In genomic region chr8:70459636-70460035, GRCm38 (mm10) we compare ENCODE assay signal across 28 mouse cellular contexts. TPM values are rescaled to one million over a fixed set of nuclear protein-coding genes. Genes with fewer than 3 reads are reported as not detected.
DNase-seq lines count a peak whose midpoint lies in the region; ATAC-seq and TF ChIP-seq lines count a peak whose summit lies in the region.
"Had no signal": no experiment of that assay in that cellular context is flagged by ENCODE, and none has a peak within 500 bp of the region (broad histone marks: within the 10 kb centered on the region; RNA-seq: fewer than 3 reads in every experiment).

No protein-coding gene starts in this region.

- H3K4me3 ChIP-seq in heart, adult 2 months: no peak overlapping the region
- H3K4me3 ChIP-seq in heart, embryonic 12.5 days: no peak overlapping the region
- no peak overlapping the region for H3K4me3 ChIP-seq in liver, embryonic 14.5 days (ENCODE audit: insufficient read depth in 1 of 2, low read depth in 2 of 2, low read length in 2 of 2)
- no peak overlapping the region for H3K4me3 ChIP-seq in liver, postnatal 0 days (ENCODE audit: low read depth, low read length)
- H3K4me3 ChIP-seq in embryonic fibroblast, embryonic 13.5 days (ENCODE audit: insufficient read depth, low read length): no peak overlapping the region
- H3K4me3 ChIP-seq: heart, embryonic 15.5 days; limb, embryonic 10.5 days; limb, embryonic 15.5 days; liver, embryonic 13.5 days; midbrain, embryonic 13.5 days; neural tube, embryonic 13.5 days had no signal

- no peak overlapping the region for H3K4me2 ChIP-seq in heart, embryonic 12.5 days
- H3K4me2 ChIP-seq in liver, embryonic 14.5 days (ENCODE audit: low read depth): no peak overlapping the region
- no peak overlapping the region for H3K4me2 ChIP-seq in liver, postnatal 0 days (ENCODE audit: low read depth, low read length)
- H3K4me2 ChIP-seq: heart, embryonic 15.5 days; limb, embryonic 15.5 days; liver, embryonic 13.5 days; midbrain, embryonic 13.5 days; neural tube, embryonic 13.5 days had no signal

- 0 out of 2 replicates have a peak, but pooled peaks have one; percentile 21 for TF ChIP-seq CTCF in heart, adult 2 months (IDR thresholded peaks at IDR 0.05)
- peak; percentile 45 for TF ChIP-seq CTCF in liver, embryonic 14.5 days (IDR thresholded peaks at IDR 0.05; ENCODE audit: low read depth)
- TF ChIP-seq CTCF in liver, postnatal 0 days (IDR thresholded peaks at IDR 0.05; ENCODE audit: low read depth): no peak
- no peak for TF ChIP-seq CTCF in embryonic fibroblast, embryonic 13.5 days (IDR thresholded peaks at IDR 0.05; ENCODE audit: borderline replicate concordance, insufficient read depth, low read length)

- no peak for TF ChIP-seq POLR2A in heart, adult 2 months (IDR thresholded peaks at IDR 0.05; ENCODE audit: insufficient read depth, low read depth, low read length)
- no peak for TF ChIP-seq POLR2A in embryonic fibroblast, embryonic 13.5 days (IDR thresholded peaks at IDR 0.05; ENCODE audit: low read depth, low read length)

- H3K79me2 ChIP-seq in heart, adult 2 months (replicated peaks; ENCODE audit: control insufficient read depth, insufficient read depth, low read length): no peaks in the 10 kb centered on the region; the same call in 1 of the 2 replicates

- no peaks in the 10 kb centered on the region for H3K36me3 ChIP-seq in heart, adult 2 months (ENCODE audit: control insufficient read depth, insufficient read depth, low read length)
- H3K36me3 ChIP-seq in heart, embryonic 12.5 days: 0 out of 2 replicates have a peak, but pooled peaks cover 3% of the 10 kb centered on the region
- no peaks in the 10 kb centered on the region for H3K36me3 ChIP-seq in liver, embryonic 14.5 days (replicated peaks; ENCODE audit: control insufficient read depth, insufficient read depth, low read depth)
- no peaks in the 10 kb centered on the region for H3K36me3 ChIP-seq in liver, postnatal 0 days (replicated peaks; ENCODE audit: insufficient read depth, low read length)
- H3K36me3 ChIP-seq: heart, embryonic 15.5 days; midbrain, embryonic 13.5 days; neural tube, embryonic 13.5 days had no signal

- no peak for ATAC-seq in heart, embryonic 12.5 days (ENCODE audit: insufficient number of reproducible peaks, low FRiP score)
- ATAC-seq in liver, embryonic 14.5 days (ENCODE audit: insufficient read depth): no peak
- ATAC-seq in liver, postnatal 0 days: no peak
- ATAC-seq: activated CD4-positive, CD25-positive, alpha-beta regulatory T cell, adult 4 months; CD4-positive, CD25-positive, alpha-beta regulatory T cell, adult 4 months; forebrain, embryonic 14.5 days; midbrain, embryonic 13.5 days had no signal

- peaks cover 10% of the 10 kb centered on the region for H3K4me1 ChIP-seq in heart, adult 2 months (ENCODE audit: control insufficient read depth, insufficient read depth, low read length)
- H3K4me1 ChIP-seq in heart, embryonic 12.5 days (replicated peaks): peaks cover 30% of the 10 kb centered on the region
- no peaks in the 10 kb centered on the region for H3K4me1 ChIP-seq in liver, embryonic 14.5 days (replicated peaks; ENCODE audit: control insufficient read depth in 2 of 2, insufficient read depth in 2 of 2, low read length in 1 of 2)
- no peaks in the 10 kb centered on the region for H3K4me1 ChIP-seq in liver, postnatal 0 days (ENCODE audit: insufficient read depth)
- peaks cover 20% of the 10 kb centered on the region; the same call in 1 of the 2 replicates for H3K4me1 ChIP-seq in embryonic fibroblast, embryonic 13.5 days (ENCODE audit: control insufficient read depth, insufficient read depth, low read length)

- no peak for DNase-seq in heart, adult 2 months
- DNase-seq in liver, embryonic 14.5 days (ENCODE audit: low read depth in 3 of 3, low spot score in 3 of 3): no peak
- DNase-seq in liver, postnatal 0 days: no peak
- peak; percentile 56 for DNase-seq in ES-CJ7 (ENCODE audit: low read depth, low spot score)
- no peak for DNase-seq in testis, postnatal 10 days (ENCODE audit: low spot score)
- DNase-seq in spleen, postnatal 4 days (ENCODE audit: low spot score in 2 of 2): no peak
- DNase-seq: cerebellum, adult 8-10 months; kidney, adult 11 months; kidney, postnatal 25 days; liver, embryonic 13.5 days; thymus, adult 2 months; thymus, postnatal 36 days had no signal

- no peaks in the 10 kb centered on the region for H3K9me3 ChIP-seq in heart, embryonic 12.5 days (replicated peaks)
- H3K9me3 ChIP-seq in liver, embryonic 14.5 days (ENCODE audit: control insufficient read depth, low read length): no peaks in the 10 kb centered on the region
- H3K9me3 ChIP-seq in liver, postnatal 0 days (ENCODE audit: low read length): no peaks in the 10 kb centered on the region
- H3K9me3 ChIP-seq: heart, embryonic 15.5 days; limb, embryonic 10.5 days; limb, embryonic 15.5 days; midbrain, embryonic 13.5 days; neural tube, embryonic 13.5 days had no signal

- intact Hi-C loops in heart, adult 2 months (cut with DNase I): no loop called here

- no peak overlapping the region for H3K9ac ChIP-seq in heart, adult 2 months (ENCODE audit: low read depth, low read length)
- no peak overlapping the region for H3K9ac ChIP-seq in heart, embryonic 12.5 days
- no peak overlapping the region for H3K9ac ChIP-seq in liver, embryonic 14.5 days (replicated peaks)
- H3K9ac ChIP-seq in liver, postnatal 0 days (replicated peaks): no peak overlapping the region
- H3K9ac ChIP-seq: limb, embryonic 15.5 days; liver, embryonic 13.5 days; midbrain, embryonic 13.5 days; neural tube, embryonic 13.5 days had no signal

- H3K27me3 ChIP-seq in heart, adult 2 months (ENCODE audit: control insufficient read depth, insufficient read depth, low read length): no peaks in the 10 kb centered on the region
- H3K27me3 ChIP-seq in heart, embryonic 12.5 days (replicated peaks): no peaks in the 10 kb centered on the region
- no peaks in the 10 kb centered on the region for H3K27me3 ChIP-seq in liver, embryonic 14.5 days (ENCODE audit: control insufficient read depth, insufficient read depth, low read length)
- no peaks in the 10 kb centered on the region for H3K27me3 ChIP-seq in liver, postnatal 0 days (ENCODE audit: insufficient read depth, low read length)
- H3K27me3 ChIP-seq: heart, embryonic 15.5 days; limb, embryonic 15.5 days; liver, embryonic 13.5 days; midbrain, embryonic 13.5 days; neural tube, embryonic 13.5 days; Patski had no signal

- no peak for TF ChIP-seq EP300 in heart, adult 2 months (IDR thresholded peaks at IDR 0.05; ENCODE audit: insufficient read depth, low read depth, low read length)
- TF ChIP-seq EP300 in liver, embryonic 14.5 days (IDR thresholded peaks at IDR 0.05; ENCODE audit: low read depth): no peak
- TF ChIP-seq EP300 in liver, postnatal 0 days (IDR thresholded peaks at IDR 0.05; ENCODE audit: low read depth): no peak

- H3K27ac ChIP-seq in heart, adult 2 months: no peak overlapping the region
- no peak overlapping the region for H3K27ac ChIP-seq in heart, embryonic 12.5 days (ENCODE audit: poor library complexity, severe bottlenecking)
- no peak overlapping the region for H3K27ac ChIP-seq in liver, embryonic 14.5 days
- H3K27ac ChIP-seq in liver, postnatal 0 days (ENCODE audit: low read depth): no peak overlapping the region
- peak overlapping the region; percentile 83 for H3K27ac ChIP-seq in embryonic fibroblast, embryonic 13.5 days (ENCODE audit: insufficient read depth, low read length)
- H3K27ac ChIP-seq: limb, embryonic 10.5 days; limb, embryonic 15.5 days; liver, embryonic 13.5 days; macrophage; midbrain, embryonic 13.5 days; neural tube, embryonic 13.5 days had no signal

- WGBS in heart, adult 2 months: 97% methylated on average over 2 of the region's 2 CpGs
- 100% methylated on average over 2 of the region's 2 CpGs for WGBS in heart, embryonic 12.5 days
- 87% methylated on average over 2 of the region's 2 CpGs for WGBS in liver, embryonic 14.5 days (ENCODE audit: insufficient replicate concordance)
- WGBS in liver, postnatal 0 days (ENCODE audit: insufficient replicate concordance): 94% methylated on average over 2 of the region's 2 CpGs

RNA-seq across cellular contexts. Expression of gene Klhl26, which starts 17.1 kb away (rescaled TPM):
- 1 to 10 TPM; 8.1 to 8.6 TPM for total RNA-seq in heart, adult 2 months (2021)
- 18.8 and 21.2 TPM in 2 replicates for polyA plus RNA-seq in heart, adult 2 months (2012; rRNA removed)
- 12.6 and 14.0 TPM in 2 replicates for polyA plus RNA-seq in heart, embryonic 12.5 days (2016; fragmentation: Nextera tagmentation; extraction: Ambion mirVana)
- polyA plus RNA-seq in liver, embryonic 14.5 days (2012; rRNA removed): 6.5 and 7.1 TPM in 2 replicates
- polyA plus RNA-seq in liver, embryonic 14.5 days (2014; fragmentation: Nextera tagmentation; extraction: Ambion mirVana): 5.0 and 6.0 TPM in 2 replicates
- 4.2 and 5.4 TPM in 2 replicates for polyA plus RNA-seq in liver, postnatal 0 days (2015; fragmentation: Nextera tagmentation; extraction: Ambion mirVana)
- 21.4 and 31.7 TPM in 2 replicates for polyA plus RNA-seq in embryonic fibroblast, embryonic 13.5 days (2011; ENCODE audit: insufficient read length, low read depth, missing spikeins)

RNA-seq across cellular contexts. Expression of gene Crtc1, which starts 20.3 kb away (rescaled TPM):
- 1 to 10 TPM; 7.4 to 8.1 TPM for total RNA-seq in heart, adult 2 months (2021)
- polyA plus RNA-seq in heart, adult 2 months (2012; rRNA removed): 13.7 and 14.9 TPM in 2 replicates
- 14.9 and 15.0 TPM in 2 replicates for polyA plus RNA-seq in heart, embryonic 12.5 days (2016; fragmentation: Nextera tagmentation; extraction: Ambion mirVana)
- 3.9 and 4.5 TPM in 2 replicates for polyA plus RNA-seq in liver, embryonic 14.5 days (2012; rRNA removed)
- 2.9 and 3.9 TPM in 2 replicates for polyA plus RNA-seq in liver, embryonic 14.5 days (2014; fragmentation: Nextera tagmentation; extraction: Ambion mirVana)
- 2.6 and 2.7 TPM in 2 replicates for polyA plus RNA-seq in liver, postnatal 0 days (2015; fragmentation: Nextera tagmentation; extraction: Ambion mirVana)
- 13.7 and 15.6 TPM in 2 replicates for polyA plus RNA-seq in embryonic fibroblast, embryonic 13.5 days (2011; ENCODE audit: insufficient read length, low read depth, missing spikeins)

RNA-seq across cellular contexts. Expression of gene Tmem59l, which starts 27.5 kb away (rescaled TPM):
- not detected for total RNA-seq in heart, adult 2 months (2021)
- polyA plus RNA-seq in heart, adult 2 months (2012; rRNA removed): 0.21 and 0.53 TPM in 2 replicates
- 0.22 and 0.33 TPM in 2 replicates for polyA plus RNA-seq in heart, embryonic 12.5 days (2016; fragmentation: Nextera tagmentation; extraction: Ambion mirVana)
- 0.03 and 0.09 TPM in 2 replicates for polyA plus RNA-seq in liver, embryonic 14.5 days (2012; rRNA removed)
- not detected in 2 replicates for polyA plus RNA-seq in liver, embryonic 14.5 days (2014; fragmentation: Nextera tagmentation; extraction: Ambion mirVana)
- not detected in 2 replicates for polyA plus RNA-seq in liver, postnatal 0 days (2015; fragmentation: Nextera tagmentation; extraction: Ambion mirVana)
- polyA plus RNA-seq in embryonic fibroblast, embryonic 13.5 days (2011; ENCODE audit: insufficient read length, low read depth, missing spikeins): 0.58 and 1.5 TPM in 2 replicates
- total RNA-seq: G1E; gastrocnemius, adult 8-10 months; heart, postnatal 25 days; megakaryocyte-erythroid progenitor cell, adult 5-6 weeks had no signal
- polyA plus RNA-seq: CD4-positive, CD25-positive, alpha-beta regulatory T cell, adult 4 months; macrophage had no signal

RNA-seq across cellular contexts. Expression of gene Crlf1, which starts 33.3 kb away (rescaled TPM):
- total RNA-seq in heart, adult 2 months (2021): under 1 TPM; 0.68 to 0.89 TPM
- polyA plus RNA-seq in heart, adult 2 months (2012; rRNA removed): 0.38 and 2.3 TPM in 2 replicates
- 1.00 and 1.8 TPM in 2 replicates for polyA plus RNA-seq in heart, embryonic 12.5 days (2016; fragmentation: Nextera tagmentation; extraction: Ambion mirVana)
- polyA plus RNA-seq in liver, embryonic 14.5 days (2012; rRNA removed): 1.5 and 1.9 TPM in 2 replicates
- 3.7 and 4.0 TPM in 2 replicates for polyA plus RNA-seq in liver, embryonic 14.5 days (2014; fragmentation: Nextera tagmentation; extraction: Ambion mirVana)
- 0.07 and 0.38 TPM in 2 replicates for polyA plus RNA-seq in liver, postnatal 0 days (2015; fragmentation: Nextera tagmentation; extraction: Ambion mirVana)
- polyA plus RNA-seq in embryonic fibroblast, embryonic 13.5 days (2011; ENCODE audit: insufficient read length, low read depth, missing spikeins): 215 and 351 TPM in 2 replicates
- total RNA-seq: G1E had no signal
- polyA plus RNA-seq: activated CD4-positive, CD25-positive, alpha-beta regulatory T cell, adult 4 months; CD4-positive, CD25-positive, alpha-beta regulatory T cell, adult 4 months; G1E; macrophage had no signal

RNA-seq across cellular contexts. Expression of gene Rex1bd, which starts 46.9 kb away (rescaled TPM):
- total RNA-seq in heart, adult 2 months (2021): 100 to 1,000 TPM; 111 to 118 TPM
- polyA plus RNA-seq in heart, adult 2 months (2012; rRNA removed): 129 and 145 TPM in 2 replicates
- 115 TPM in 2 replicates for polyA plus RNA-seq in heart, embryonic 12.5 days (2016; fragmentation: Nextera tagmentation; extraction: Ambion mirVana)
- 55.1 and 71.6 TPM in 2 replicates for polyA plus RNA-seq in liver, embryonic 14.5 days (2012; rRNA removed)
- 72.0 and 74.2 TPM in 2 replicates for polyA plus RNA-seq in liver, embryonic 14.5 days (2014; fragmentation: Nextera tagmentation; extraction: Ambion mirVana)
- 49.3 and 52.3 TPM in 2 replicates for polyA plus RNA-seq in liver, postnatal 0 days (2015; fragmentation: Nextera tagmentation; extraction: Ambion mirVana)
- 29.9 and 46.6 TPM in 2 replicates for polyA plus RNA-seq in embryonic fibroblast, embryonic 13.5 days (2011; ENCODE audit: insufficient read length, low read depth, missing spikeins)

Comparison
In these comparisons a context has a peak if more than half of its experiments do, and no peak if none do; other contexts are left out.
1. CTCF ChIP-seq: peak in heart, adult 2 months (single experiment) and liver, embryonic 14.5 days (single experiment); none in liver, postnatal 0 days (single experiment) and embryonic fibroblast, embryonic 13.5 days (single experiment).